Mouse (Mus musculus): ENCODE measurements at regions not wholly inside any gene's neighbourhood (a gene's known extent, or its start where the extent isn't known, plus 50 kb on each side); places are given as distances from the start of the nearest gene placed in this dataset.

DNA sequence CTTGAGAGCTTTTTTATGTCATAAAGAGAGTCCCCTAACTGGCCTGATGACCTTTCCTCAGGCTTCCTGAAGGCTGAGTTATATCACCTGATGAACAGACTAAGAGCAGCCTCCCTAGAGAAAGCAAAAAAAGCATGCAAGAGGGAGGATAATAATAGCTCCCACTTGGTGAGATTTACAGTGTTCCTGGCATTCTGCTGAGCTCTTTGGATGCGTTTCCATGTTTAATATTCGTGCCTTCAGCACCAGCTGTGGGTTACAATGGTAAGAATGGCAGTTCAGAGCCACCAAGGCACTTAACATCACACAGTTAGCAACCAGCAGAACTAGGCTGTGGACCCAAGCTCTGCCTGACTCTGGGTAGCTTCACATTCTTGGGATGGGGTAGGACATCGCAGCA is 100.4 kb upstream of the Gm4791 start:
- no peaks in the 10 kb centered on the region for H3K79me2 ChIP-seq (ENCODE audit: control insufficient read depth, insufficient read depth, low read length, poor library complexity)
- H3K9ac ChIP-seq (ENCODE audit: control insufficient read depth, low read depth, low read length, poor library complexity, severe bottlenecking): no peak overlapping the region
- no peaks in the 10 kb centered on the region for H3K36me3 ChIP-seq (ENCODE audit: control insufficient read depth in 1 of 2, insufficient read depth in 2 of 2, low read length in 2 of 2)
- no peaks in the 10 kb centered on the region for H3K9me3 ChIP-seq (replicated peaks; ENCODE audit: insufficient read depth, low read length)
- TF ChIP-seq MAFK (IDR thresholded peaks at IDR 0.05; ENCODE audit: borderline replicate concordance, low read depth, low read length) (no peak), CHD2 (IDR thresholded peaks at IDR 0.05; ENCODE audit: low read length) (no peak), RAD21 (IDR thresholded peaks at IDR 0.05; ENCODE audit: low read depth, low read length) (no peak), TCF12 (IDR thresholded peaks at IDR 0.05; ENCODE audit: low read depth, low read length) (no peak), SMC3 (IDR thresholded peaks at IDR 0.05; ENCODE audit: low read depth, low read length) (no peak), JUND (IDR thresholded peaks at IDR 0.05; ENCODE audit: low read depth, low read length) (no peak), ZMIZ1 (IDR thresholded peaks at IDR 0.05; ENCODE audit: low read depth, low read length) (no peak), RCOR1 (IDR thresholded peaks at IDR 0.05; ENCODE audit: low read depth, low read length) (no peak), ELF1 (IDR thresholded peaks at IDR 0.05; ENCODE audit: low read depth, low read length) (no peak), USF2 (IDR thresholded peaks at IDR 0.05; ENCODE audit: borderline replicate concordance in 1 of 2, insufficient read depth in 1 of 2, low read depth in 1 of 2, low read length in 2 of 2) (no peak), BHLHE40 (IDR thresholded peaks at IDR 0.05; ENCODE audit: borderline replicate concordance, low read depth, low read length) (no peak), TBP (IDR thresholded peaks at IDR 0.05; ENCODE audit: low read depth, low read length) (no peak), KAT2A (conservative IDR thresholded peaks at IDR 0.05; ENCODE audit: low read depth, low read length) (no peak), MEF2A (IDR thresholded peaks at IDR 0.05; ENCODE audit: extremely low read depth, insufficient replicate concordance, low read depth, low read length, poor library complexity, severe bottlenecking) (no peak), CTCF (IDR thresholded peaks at IDR 0.05 in 2 of 3, conservative IDR thresholded peaks at IDR 0.05 in 1 of 3; ENCODE audit: control insufficient read depth in 1 of 3, insufficient read depth in 1 of 3, low read depth in 2 of 3, low read length in 3 of 3, poor library complexity in 1 of 3, severe bottlenecking in 1 of 3) (no peak), POLR2AphosphoS5 (IDR thresholded peaks at IDR 0.05; ENCODE audit: borderline replicate concordance, low read depth, low read length) (no peak), TAL1 (IDR thresholded peaks at IDR 0.05; ENCODE audit: low read length) (no peak), GABPA (IDR thresholded peaks at IDR 0.05; ENCODE audit: low read depth, low read length) (no peak), MAX (IDR thresholded peaks at IDR 0.05; ENCODE audit: low read length) (no peak)
- H3K27ac ChIP-seq (ENCODE audit: control insufficient read depth, low read depth, low read length): no peak overlapping the region
- no peaks in the 10 kb centered on the region for H3K27me3 ChIP-seq (ENCODE audit: control insufficient read depth in 1 of 2, insufficient read depth in 2 of 2, low read length in 2 of 2)
- DNase-seq (ENCODE audit: low read depth, low spot score): no peak
- no peaks in the 10 kb centered on the region for H3K4me1 ChIP-seq (ENCODE audit: control insufficient read depth in 1 of 2, insufficient read depth in 2 of 2, low read length in 2 of 2)
- H3K4me3 ChIP-seq (ENCODE audit: control insufficient read depth in 1 of 2, insufficient read depth in 1 of 2, low read depth in 2 of 2, low read length in 2 of 2): no peak overlapping the region

DNA sequence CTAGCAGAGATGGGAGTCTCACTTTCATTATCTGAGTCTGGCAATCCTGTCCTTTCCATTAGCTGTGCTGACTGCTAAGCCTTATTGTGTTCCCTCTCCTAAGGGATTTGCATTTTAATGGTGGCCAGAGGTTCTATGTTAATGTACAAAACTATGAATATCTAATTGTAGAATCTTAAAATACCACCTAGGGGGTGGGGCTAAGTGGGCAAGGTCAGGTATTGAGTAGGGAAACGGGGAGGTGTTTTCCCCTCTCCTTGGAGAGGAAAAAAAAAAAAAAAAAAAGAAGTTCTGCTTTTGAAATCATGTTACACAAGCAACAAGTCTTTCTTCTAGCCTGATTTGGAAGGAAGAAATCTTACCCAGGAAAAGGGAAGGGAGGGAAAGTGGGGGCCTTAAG is 106.7 kb upstream of the Gm4791 start:
- Histone ChIP-seq H3K36me3 (ENCODE audit: control insufficient read depth in 1 of 2, insufficient read depth in 2 of 2, low read length in 2 of 2) (no peaks in the 10 kb centered on the region), H3K4me3 (ENCODE audit: control insufficient read depth in 1 of 2, insufficient read depth in 1 of 2, low read depth in 2 of 2, low read length in 2 of 2) (no peak overlapping the region), H3K9ac (ENCODE audit: control insufficient read depth, low read depth, low read length, poor library complexity, severe bottlenecking) (no peak overlapping the region), H3K4me1 (ENCODE audit: control insufficient read depth in 1 of 2, insufficient read depth in 2 of 2, low read length in 2 of 2) (no peaks in the 10 kb centered on the region), H3K27ac (ENCODE audit: control insufficient read depth, low read depth, low read length) (no peak overlapping the region), H3K79me2 (ENCODE audit: control insufficient read depth, insufficient read depth, low read length, poor library complexity) (no peaks in the 10 kb centered on the region), H3K9me3 (replicated peaks; ENCODE audit: insufficient read depth, low read length) (no peaks in the 10 kb centered on the region), H3K27me3 (ENCODE audit: control insufficient read depth in 1 of 2, insufficient read depth in 2 of 2, low read length in 2 of 2) (no peaks in the 10 kb centered on the region)
- TF ChIP-seq EP300 (IDR thresholded peaks at IDR 0.05; ENCODE audit: low read depth in 1 of 2, low read length in 2 of 2): no peak
- no peak for TF ChIP-seq MAFK (IDR thresholded peaks at IDR 0.05; ENCODE audit: borderline replicate concordance, low read depth, low read length)
- TF ChIP-seq ZKSCAN1 (IDR thresholded peaks at IDR 0.05; ENCODE audit: low read depth, low read length): no peak
- TF ChIP-seq GABPA (IDR thresholded peaks at IDR 0.05; ENCODE audit: low read depth, low read length): no peak
- no peak for TF ChIP-seq MEF2A (IDR thresholded peaks at IDR 0.05; ENCODE audit: extremely low read depth, insufficient replicate concordance, low read depth, low read length, poor library complexity, severe bottlenecking)
- TF ChIP-seq MAX (IDR thresholded peaks at IDR 0.05; ENCODE audit: low read length): no peak
- DNase-seq (ENCODE audit: low read depth, low spot score): no peak

Data from MEL (cell line).